Mouse (Mus musculus): ENCODE results near the gene Tinf2.

Gene Tinf2

GRCm38 (mm10) chr14:55629312-55629711, 52.3 kb downstream of the Tinf2 start:
- DNase-seq, result peak; percentile 28 to 32

- no peak for DNase-seq
Observed at GRCm38 (mm10) chr14:55628077-55628827, 53.4 kb downstream of the Tinf2 start.

Data from cerebellum, postnatal 36 days (tissue).